31 mouse cellular contexts compared by ENCODE assay signal in the genomic region with DNA sequence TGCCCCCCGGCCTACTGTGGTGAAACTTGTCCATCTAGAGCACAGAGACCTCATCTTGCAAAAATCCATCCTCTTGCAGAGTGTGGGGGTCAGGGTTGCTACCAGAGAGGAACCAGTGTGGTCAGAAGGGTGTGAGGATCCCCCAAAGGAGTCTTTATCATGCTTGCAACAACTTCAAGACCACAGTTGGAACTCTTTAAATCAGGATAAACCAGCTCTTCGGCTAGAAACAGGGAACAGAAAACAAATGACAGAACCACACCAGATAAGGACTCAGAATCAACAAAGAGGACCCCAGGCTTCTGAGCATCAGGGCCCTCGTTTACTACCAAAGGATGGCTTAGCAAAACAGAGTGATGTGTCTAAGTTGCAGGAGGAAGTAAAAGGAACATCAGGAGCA. TPM values are rescaled to one million over a fixed set of nuclear protein-coding genes. Genes with fewer than 3 reads are reported as not detected.
"Had no signal": no experiment of that assay in that cellular context is flagged by ENCODE, and none has a peak within 500 bp of the region (broad histone marks: within the 10 kb centered on the region; RNA-seq: fewer than 3 reads in every experiment).

No protein-coding gene starts in this region.

- H3K36me3 ChIP-seq: limb, embryonic 10.5 days; limb, embryonic 12.5 days; limb, embryonic 13.5 days; limb, embryonic 15.5 days; liver, embryonic 12.5 days; liver, embryonic 13.5 days; liver, embryonic 15.5 days; lung, embryonic 15.5 days; midbrain, embryonic 12.5 days; midbrain, embryonic 15.5 days; neural tube, embryonic 12.5 days had no signal

- H3K27ac ChIP-seq: limb, embryonic 10.5 days; limb, embryonic 12.5 days; limb, embryonic 13.5 days; limb, embryonic 15.5 days; liver, embryonic 12.5 days; liver, embryonic 13.5 days; liver, embryonic 14.5 days; liver, embryonic 15.5 days; lung, embryonic 15.5 days; macrophage; midbrain, embryonic 10.5 days; midbrain, embryonic 12.5 days; midbrain, embryonic 15.5 days; neural tube, embryonic 12.5 days had no signal

- H3K4me1 ChIP-seq: limb, embryonic 10.5 days; limb, embryonic 12.5 days; limb, embryonic 13.5 days; limb, embryonic 15.5 days; liver, embryonic 12.5 days; liver, embryonic 13.5 days; liver, embryonic 15.5 days; lung, embryonic 15.5 days; midbrain, embryonic 10.5 days; midbrain, embryonic 12.5 days; midbrain, embryonic 15.5 days; neural tube, embryonic 12.5 days had no signal

- H3K27me3 ChIP-seq: limb, embryonic 12.5 days; limb, embryonic 13.5 days; limb, embryonic 15.5 days; liver, embryonic 12.5 days; liver, embryonic 13.5 days; liver, embryonic 15.5 days; lung, embryonic 15.5 days; midbrain, embryonic 12.5 days; midbrain, embryonic 15.5 days; neural tube, embryonic 12.5 days had no signal

- H3K4me3 ChIP-seq: limb, embryonic 10.5 days; limb, embryonic 12.5 days; limb, embryonic 13.5 days; limb, embryonic 15.5 days; liver, embryonic 12.5 days; liver, embryonic 13.5 days; liver, embryonic 15.5 days; lung, embryonic 15.5 days; megakaryocyte, embryonic 14.5 days; midbrain, embryonic 10.5 days; midbrain, embryonic 12.5 days; midbrain, embryonic 15.5 days; myocyte; neural tube, embryonic 12.5 days had no signal

- H3K9ac ChIP-seq: limb, embryonic 12.5 days; limb, embryonic 13.5 days; limb, embryonic 15.5 days; liver, embryonic 12.5 days; liver, embryonic 13.5 days; liver, embryonic 14.5 days; liver, embryonic 15.5 days; liver, postnatal 0 days; lung, embryonic 14.5 days; lung, embryonic 15.5 days; midbrain, embryonic 12.5 days; midbrain, embryonic 15.5 days; neural tube, embryonic 12.5 days had no signal

- ATAC-seq: liver, embryonic 12.5 days; liver, postnatal 0 days; lung, postnatal 0 days; midbrain, embryonic 15.5 days; midbrain, embryonic 16.5 days had no signal

- H3K9me3 ChIP-seq: limb, embryonic 10.5 days; limb, embryonic 12.5 days; limb, embryonic 13.5 days; limb, embryonic 15.5 days; liver, embryonic 12.5 days; liver, embryonic 13.5 days; liver, embryonic 15.5 days; lung, embryonic 15.5 days; megakaryocyte, embryonic 14.5 days; midbrain, embryonic 10.5 days; midbrain, embryonic 12.5 days; midbrain, embryonic 15.5 days; neural tube, embryonic 12.5 days had no signal

- H3K4me2 ChIP-seq: limb, embryonic 12.5 days; limb, embryonic 13.5 days; limb, embryonic 15.5 days; liver, embryonic 11.5 days; liver, embryonic 12.5 days; liver, embryonic 13.5 days; liver, embryonic 15.5 days; lung, embryonic 14.5 days; lung, embryonic 15.5 days; midbrain, embryonic 11.5 days; midbrain, embryonic 12.5 days; midbrain, embryonic 15.5 days; neural tube, embryonic 12.5 days had no signal

- DNase-seq: left cerebral cortex, postnatal 4 days; liver; liver, embryonic 13.5 days; liver, postnatal 0 days; lung, adult 18-20 months; lung, adult 2 months; lung, embryonic 14.5 days; lung, postnatal 10 days; lung, postnatal 14 days; lung, postnatal 36 days; lung, postnatal 4 days; midbrain, embryonic 14.5 days had no signal

RNA-seq across cellular contexts. Expression of a gene that starts 50.5 kb away (rescaled TPM):
- polyA plus RNA-seq: myocyte had no signal
